Mouse (Mus musculus): Measurements from ENCODE around the gene Gm21830. TPM values are rescaled to one million over a fixed set of nuclear protein-coding genes. Genes with fewer than 3 reads are reported as not detected.
"Not testable (repeated sequence)": the region's sequence is repeated elsewhere in the genome, so short reads cannot be mapped to it uniquely, and the experiment has no call there.

Gm21830 gene
- polyA plus RNA-seq, 1 experiment from 2014 or later: not detected

- no peak for DNase-seq (ENCODE audit: low spot score)
- no peaks in the 10 kb centered on the region for H3K9me3 ChIP-seq (ENCODE audit: control insufficient read depth, low read length)
- H3K36me3 ChIP-seq (ENCODE audit: control insufficient read depth, insufficient read depth, low read length): no peaks in the 10 kb centered on the region
- no peak for ATAC-seq (ENCODE audit: insufficient number of reproducible peaks, low FRiP score, low TSS enrichment, low read depth)
- no peaks in the 10 kb centered on the region for H3K27me3 ChIP-seq (ENCODE audit: control insufficient read depth, insufficient read depth, low read length)
- H3K9ac ChIP-seq (ENCODE audit: low read length): no peak overlapping the region
- no peak overlapping the region for H3K4me2 ChIP-seq (ENCODE audit: low read depth, severe bottlenecking)
- 74% methylated on average over 12 of the region's 12 CpGs for WGBS
- no peaks in the 10 kb centered on the region for H3K4me1 ChIP-seq (ENCODE audit: control insufficient read depth, insufficient read depth, low read length)
- H3K27ac ChIP-seq (replicated peaks; ENCODE audit: low read depth, low read length): no peak overlapping the region
- no peak overlapping the region for H3K4me3 ChIP-seq (ENCODE audit: low read depth, low read length)
Measured at GRCm38 (mm10) chr2:67447206-67447605, 33.7 kb downstream of the Gm21830 start.

- Histone ChIP-seq H3K4me2 (ENCODE audit: low read depth, severe bottlenecking) (no peak overlapping the region), H3K4me3 (ENCODE audit: low read depth, low read length) (no peak overlapping the region), H3K9ac (ENCODE audit: low read length) (no peak overlapping the region), H3K27me3 (ENCODE audit: control insufficient read depth, insufficient read depth, low read length) (no peaks in the 10 kb centered on the region), H3K27ac (replicated peaks; ENCODE audit: low read depth, low read length) (no peak overlapping the region), H3K9me3 (ENCODE audit: control insufficient read depth, low read length) (no peaks in the 10 kb centered on the region), H3K4me1 (ENCODE audit: control insufficient read depth, insufficient read depth, low read length) (no peaks in the 10 kb centered on the region), H3K36me3 (ENCODE audit: control insufficient read depth, insufficient read depth, low read length) (no peaks in the 10 kb centered on the region)
- ATAC-seq (ENCODE audit: insufficient number of reproducible peaks, low FRiP score, low TSS enrichment, low read depth) (no peak), DNase-seq (ENCODE audit: low spot score) (no peak)
- 83% methylated on average over 3 of the region's 3 CpGs for WGBS
Measured at GRCm38 (mm10) chr2:67460857-67461256, 47.3 kb downstream of the Gm21830 start.

GRCm38 (mm10) chr2:67467036-67467435 is 53.5 kb downstream of the Gm21830 start:
- ATAC-seq (ENCODE audit: insufficient number of reproducible peaks, low FRiP score, low TSS enrichment, low read depth) (no peak), DNase-seq (ENCODE audit: low spot score) (no peak)
- no peaks in the 10 kb centered on the region for H3K36me3 ChIP-seq (ENCODE audit: control insufficient read depth, insufficient read depth, low read length)
- 93% methylated on average over 7 of the region's 7 CpGs for WGBS
- no peak overlapping the region for H3K9ac ChIP-seq (ENCODE audit: low read length)
- H3K4me3 ChIP-seq (ENCODE audit: low read depth, low read length): no peak overlapping the region
- no peak overlapping the region for H3K4me2 ChIP-seq (ENCODE audit: low read depth, severe bottlenecking)
- no peaks in the 10 kb centered on the region for H3K9me3 ChIP-seq (ENCODE audit: control insufficient read depth, low read length)
- H3K27me3 ChIP-seq (ENCODE audit: control insufficient read depth, insufficient read depth, low read length): no peaks in the 10 kb centered on the region
- H3K27ac ChIP-seq (replicated peaks; ENCODE audit: low read depth, low read length): no peak overlapping the region
- H3K4me1 ChIP-seq (ENCODE audit: control insufficient read depth, insufficient read depth, low read length): no peaks in the 10 kb centered on the region

GRCm38 (mm10) chr2:67470030-67470429 is 56.5 kb downstream of the Gm21830 start:
- H3K27ac ChIP-seq (replicated peaks; ENCODE audit: low read depth, low read length); H3K4me2 ChIP-seq (ENCODE audit: low read depth, severe bottlenecking); H3K36me3 ChIP-seq (ENCODE audit: control insufficient read depth, insufficient read depth, low read length); H3K9me3 ChIP-seq (ENCODE audit: control insufficient read depth, low read length); H3K4me1 ChIP-seq (ENCODE audit: control insufficient read depth, insufficient read depth, low read length); H3K4me3 ChIP-seq (ENCODE audit: low read depth, low read length); H3K27me3 ChIP-seq (ENCODE audit: control insufficient read depth, insufficient read depth, low read length); H3K9ac ChIP-seq (ENCODE audit: low read length); ATAC-seq (ENCODE audit: insufficient number of reproducible peaks, low FRiP score, low TSS enrichment, low read depth); DNase-seq (ENCODE audit: low spot score): not testable (repeated sequence)
- 79% methylated on average over 4 of the region's 5 CpGs for WGBS

DNA sequence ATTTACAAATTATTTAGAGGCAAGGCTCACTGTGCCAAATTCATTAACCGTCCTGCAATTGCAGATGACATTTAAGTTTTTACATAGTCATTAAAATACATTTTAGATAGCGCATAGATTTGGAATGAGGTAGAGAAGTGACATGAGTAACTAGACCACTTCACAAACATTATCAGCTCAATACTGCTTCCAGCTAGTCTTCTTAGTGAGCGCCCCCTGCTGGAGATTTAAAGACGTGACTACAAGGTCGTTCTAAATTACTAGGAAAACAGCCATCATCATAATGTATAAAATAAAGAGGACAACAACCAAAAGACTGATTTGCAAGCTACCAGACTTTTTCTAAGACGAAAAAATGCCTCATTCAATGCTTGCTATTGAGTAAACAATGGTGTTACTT is 64.2 kb downstream of the Gm21830 start:
- 17% methylated on average over 6 of the region's 6 CpGs for WGBS
- Histone ChIP-seq H3K27ac (replicated peaks; ENCODE audit: low read depth, low read length) (no peak overlapping the region), H3K9ac (ENCODE audit: low read length) (no peak overlapping the region), H3K36me3 (ENCODE audit: control insufficient read depth, insufficient read depth, low read length) (no peaks in the 10 kb centered on the region), H3K27me3 (ENCODE audit: control insufficient read depth, insufficient read depth, low read length) (no peaks in the 10 kb centered on the region), H3K9me3 (ENCODE audit: control insufficient read depth, low read length) (no peaks in the 10 kb centered on the region), H3K4me3 (ENCODE audit: low read depth, low read length) (no peak overlapping the region), H3K4me2 (ENCODE audit: low read depth, severe bottlenecking) (no peak overlapping the region), H3K4me1 (ENCODE audit: control insufficient read depth, insufficient read depth, low read length) (no peaks in the 10 kb centered on the region)
- DNase-seq (ENCODE audit: low spot score) (peak; percentile 65), ATAC-seq (ENCODE audit: insufficient number of reproducible peaks, low FRiP score, low TSS enrichment, low read depth) (no peak)

DNA sequence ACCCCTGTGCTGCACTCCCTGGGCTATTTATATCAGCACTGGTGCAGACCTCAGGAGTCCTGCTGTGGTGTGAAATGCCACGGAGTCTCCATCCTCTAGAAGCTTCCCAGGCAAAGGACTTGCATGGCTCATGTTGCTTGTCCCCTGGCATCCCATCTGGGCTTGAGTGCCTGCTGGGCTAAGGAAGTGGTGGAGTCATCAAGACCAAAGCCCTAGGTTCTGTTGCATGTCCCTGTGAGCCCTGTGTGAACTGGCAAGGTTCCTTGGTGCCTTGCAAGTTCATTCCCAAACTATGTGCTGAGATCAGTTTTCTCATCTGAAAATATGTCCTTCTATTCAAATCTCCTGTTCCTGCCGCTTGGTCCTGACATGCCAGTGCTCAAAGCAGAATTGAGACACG is 67.5 kb downstream of the Gm21830 start:
- no peak overlapping the region for H3K4me3 ChIP-seq (ENCODE audit: low read depth, low read length)
- ATAC-seq (ENCODE audit: insufficient number of reproducible peaks, low FRiP score, low TSS enrichment, low read depth) (no peak), DNase-seq (ENCODE audit: low spot score) (no peak)
- 70% methylated on average over 3 of the region's 3 CpGs for WGBS
- H3K36me3 ChIP-seq (ENCODE audit: control insufficient read depth, insufficient read depth, low read length): no peaks in the 10 kb centered on the region
- H3K27me3 ChIP-seq (ENCODE audit: control insufficient read depth, insufficient read depth, low read length): no peaks in the 10 kb centered on the region
- no peak overlapping the region for H3K9ac ChIP-seq (ENCODE audit: low read length)
- no peaks in the 10 kb centered on the region for H3K9me3 ChIP-seq (ENCODE audit: control insufficient read depth, low read length)
- no peak overlapping the region for H3K4me2 ChIP-seq (ENCODE audit: low read depth, severe bottlenecking)
- H3K27ac ChIP-seq (replicated peaks; ENCODE audit: low read depth, low read length): no peak overlapping the region
- no peaks in the 10 kb centered on the region for H3K4me1 ChIP-seq (ENCODE audit: control insufficient read depth, insufficient read depth, low read length)

Other genes starting within 250 kb of the Gm21830 start
- gene Gm26727, start 19.5 kb downstream of the Gm21830 start, polyA plus RNA-seq (2014; fragmentation: Nextera tagmentation; extraction: Ambion mirVana): not detected in 2 replicates
- gene Xirp2, start 32.3 kb downstream of the Gm21830 start, polyA plus RNA-seq (2014; fragmentation: Nextera tagmentation; extraction: Ambion mirVana): 0.04 TPM in 1 of 2 replicates, not detected in the other
- 7.3 and 8.4 TPM in 2 replicates for gene B3galt1, start 152.1 kb downstream of the Gm21830 start, polyA plus RNA-seq (2014; fragmentation: Nextera tagmentation; extraction: Ambion mirVana)

All from limb, embryonic 11.5 days (tissue).